In the genomic region with DNA sequence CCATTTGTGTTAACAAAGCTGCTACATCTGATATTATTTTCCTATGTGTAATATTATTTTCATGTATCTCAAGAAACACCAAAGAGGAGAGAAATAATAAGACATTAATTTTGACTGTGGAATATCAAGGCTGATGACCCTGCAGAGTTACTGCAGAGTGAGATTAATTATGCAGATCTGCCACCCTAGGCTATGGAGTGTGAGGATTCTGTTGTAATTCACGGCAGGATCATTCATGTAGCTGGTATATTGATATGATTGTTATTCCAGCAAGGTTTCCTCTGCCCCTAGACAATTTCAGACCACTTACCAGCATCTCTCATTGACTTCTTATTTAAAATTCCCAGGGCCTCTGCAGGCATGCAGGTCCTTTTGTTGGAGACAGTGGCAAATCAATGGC, we compare ENCODE assay signal across 20 mouse cellular contexts.
"Had no signal": no experiment of that assay in that cellular context is flagged by ENCODE, and none has a peak within 500 bp of the region (broad histone marks: within the 10 kb centered on the region; RNA-seq: fewer than 3 reads in every experiment).

No protein-coding gene starts in this region.

- DNase-seq: lung, adult 18-20 months; lung, embryonic 14.5 days; lung, postnatal 10 days; lung, postnatal 4 days; retina, postnatal 1 day; right cerebral cortex, adult 18-20 months; right cerebral cortex, postnatal 25 days; right cerebral cortex, postnatal 4 days; spleen, adult 18-20 months; thymus, adult 2 months; thymus, postnatal 25 days; thymus, postnatal 4 days had no signal

- H3K36me3 ChIP-seq: liver, embryonic 12.5 days; midbrain, embryonic 12.5 days; neural tube, embryonic 13.5 days; neural tube, embryonic 15.5 days; stomach, embryonic 15.5 days had no signal

- H3K27me3 ChIP-seq: liver, embryonic 12.5 days; midbrain, embryonic 12.5 days; neural tube, embryonic 13.5 days; neural tube, embryonic 15.5 days; stomach, embryonic 15.5 days had no signal

- H3K4me1 ChIP-seq: liver, embryonic 12.5 days; midbrain, embryonic 12.5 days; neural tube, embryonic 13.5 days; neural tube, embryonic 15.5 days; stomach, embryonic 15.5 days had no signal

- H3K9me3 ChIP-seq: liver, embryonic 12.5 days; midbrain, embryonic 12.5 days; neural tube, embryonic 13.5 days; neural tube, embryonic 15.5 days; stomach, embryonic 15.5 days had no signal

- ATAC-seq: liver, embryonic 12.5 days had no signal

- H3K4me3 ChIP-seq: liver, embryonic 12.5 days; midbrain, embryonic 12.5 days; myocyte; neural tube, embryonic 13.5 days; neural tube, embryonic 15.5 days; stomach, embryonic 15.5 days had no signal

- H3K27ac ChIP-seq: liver, embryonic 12.5 days; liver, embryonic 14.5 days; midbrain, embryonic 12.5 days; neural tube, embryonic 13.5 days; neural tube, embryonic 15.5 days; stomach, embryonic 15.5 days; stomach, postnatal 0 days had no signal

- H3K9ac ChIP-seq: liver, embryonic 12.5 days; liver, embryonic 14.5 days; lung, embryonic 14.5 days; midbrain, embryonic 12.5 days; neural tube, embryonic 13.5 days; neural tube, embryonic 15.5 days; stomach, embryonic 15.5 days had no signal

- H3K4me2 ChIP-seq: liver, embryonic 12.5 days; lung, embryonic 14.5 days; midbrain, embryonic 12.5 days; neural tube, embryonic 13.5 days; neural tube, embryonic 15.5 days; stomach, embryonic 15.5 days had no signal
